Mouse (Mus musculus): ENCODE data around the gene 1700001K19Rik. TPM values are rescaled to one million over a fixed set of nuclear protein-coding genes. Genes with fewer than 3 reads are reported as not detected.
"Not testable (repeated sequence)": the region's sequence is repeated elsewhere in the genome, so short reads cannot be mapped to it uniquely, and the experiment has no call there.

The 1700001K19Rik gene
- polyA plus RNA-seq, 1 experiment from 2014 or later: not detected

DNA sequence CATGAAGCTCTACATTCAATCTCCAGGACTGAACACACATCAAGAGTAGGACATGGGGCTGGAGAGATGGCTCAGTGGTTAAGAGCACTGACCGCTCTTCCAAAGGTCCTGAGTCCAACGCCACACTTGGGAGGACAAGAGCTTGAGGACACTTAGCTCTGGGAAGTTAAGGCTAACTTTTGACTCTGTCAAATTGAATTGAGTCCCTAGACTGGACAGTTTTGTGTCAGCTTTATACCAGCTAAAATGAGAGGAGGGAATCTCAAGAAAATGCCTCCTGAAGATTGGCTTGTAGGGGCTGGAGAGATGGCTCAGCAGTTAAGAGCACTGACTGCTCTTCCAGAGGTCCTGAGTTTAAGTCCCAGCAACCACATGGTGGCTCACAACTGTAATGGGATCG is 6.5 kb upstream of the 1700001K19Rik start:
- not testable (repeated sequence) for ATAC-seq (ENCODE audit: low read depth); H3K4me1 ChIP-seq (ENCODE audit: control insufficient read depth, low read depth, low read length); H3K9me3 ChIP-seq (replicated peaks; ENCODE audit: control insufficient read depth, low read length); H3K4me3 ChIP-seq (ENCODE audit: low read depth, low read length); H3K27me3 ChIP-seq (ENCODE audit: control insufficient read depth, insufficient read depth, low read depth, low read length); H3K27ac ChIP-seq (ENCODE audit: low read length); H3K4me2 ChIP-seq (ENCODE audit: low read depth, low read length); H3K9ac ChIP-seq (ENCODE audit: low read depth, low read length)
- WGBS (ENCODE audit: insufficient replicate concordance): 77% methylated on average over 3 of the region's 3 CpGs
- H3K36me3 ChIP-seq (ENCODE audit: control insufficient read depth, insufficient read depth): peaks cover 36% of the 10 kb centered on the region

DNA sequence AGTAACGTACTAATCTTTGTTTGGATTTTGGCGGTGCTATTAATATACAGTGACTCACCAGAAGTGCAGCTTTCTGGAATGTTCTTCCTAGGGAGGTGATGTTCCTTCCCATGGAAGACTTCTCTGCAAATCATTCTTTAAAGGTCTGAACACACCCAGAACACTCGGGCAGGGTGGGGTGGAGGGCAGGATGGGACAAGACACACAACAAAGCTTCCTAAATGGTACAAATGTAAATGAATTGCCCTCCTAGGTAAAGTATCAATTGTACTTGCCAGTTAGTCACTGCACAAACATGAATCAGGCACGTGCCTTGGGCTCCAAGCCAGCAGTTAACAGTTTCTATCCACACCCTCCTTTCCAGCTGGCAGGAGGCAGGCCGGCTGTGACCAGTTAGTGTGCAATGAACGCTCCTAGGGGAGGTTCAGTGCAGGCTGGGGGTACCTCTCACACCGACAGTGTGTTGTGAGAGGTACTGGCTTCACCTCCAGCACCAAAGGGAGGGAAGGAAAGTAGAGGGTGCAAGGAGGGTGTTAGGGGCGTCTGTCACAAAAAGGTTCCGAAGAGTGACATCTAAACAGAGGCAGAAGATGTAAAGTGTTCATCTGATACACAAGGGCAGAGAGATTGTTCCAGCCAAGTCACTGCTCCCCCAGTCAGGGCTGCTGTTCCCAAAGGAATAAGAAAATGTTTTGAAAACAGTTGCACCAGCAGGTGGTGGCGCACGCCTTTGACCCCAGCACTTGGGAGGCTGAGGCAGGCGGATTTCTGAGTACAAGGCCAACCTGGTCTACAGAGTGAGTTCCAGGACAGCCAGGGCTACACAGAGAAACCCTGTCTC is 5.7 kb upstream of the 1700001K19Rik start:
- no peak for ATAC-seq (ENCODE audit: low read depth)
- no peak overlapping the region for H3K4me3 ChIP-seq (ENCODE audit: low read depth, low read length)
- 69% methylated on average over 12 of the region's 12 CpGs for WGBS (ENCODE audit: insufficient replicate concordance)
- peaks cover 31% of the 10 kb centered on the region for H3K36me3 ChIP-seq (ENCODE audit: control insufficient read depth, insufficient read depth)
- H3K4me2 ChIP-seq (ENCODE audit: low read depth, low read length): no peak overlapping the region
- no peaks in the 10 kb centered on the region for H3K9me3 ChIP-seq (replicated peaks; ENCODE audit: control insufficient read depth, low read length)
- no peaks in the 10 kb centered on the region for H3K27me3 ChIP-seq (ENCODE audit: control insufficient read depth, insufficient read depth, low read depth, low read length)
- no peaks in the 10 kb centered on the region for H3K4me1 ChIP-seq (ENCODE audit: control insufficient read depth, low read depth, low read length)
- H3K27ac ChIP-seq (ENCODE audit: low read length): no peak overlapping the region
- H3K9ac ChIP-seq (ENCODE audit: low read depth, low read length): no peak overlapping the region

DNA sequence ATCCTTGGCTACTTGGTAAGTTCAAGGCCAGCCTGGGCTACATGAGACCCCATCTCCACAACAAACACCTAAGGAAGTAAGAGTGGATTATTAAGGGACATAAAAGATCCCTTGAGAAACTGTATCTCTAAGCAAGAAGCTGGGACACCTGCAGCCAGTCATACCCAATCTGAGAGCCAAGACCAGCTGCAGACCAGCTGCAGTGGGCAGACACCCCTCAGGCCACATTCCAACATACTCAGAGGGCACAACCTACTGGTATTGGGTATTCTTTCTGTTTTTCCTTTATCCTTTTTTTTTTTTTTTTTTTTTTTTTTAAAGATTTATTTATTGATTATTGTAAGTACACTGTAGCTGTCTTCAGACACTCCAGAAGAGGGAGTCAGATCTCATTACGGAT is 1.2 kb upstream of the 1700001K19Rik start:
- no peak overlapping the region for H3K27ac ChIP-seq (ENCODE audit: low read length)
- H3K36me3 ChIP-seq (ENCODE audit: control insufficient read depth, insufficient read depth): no peaks in the 10 kb centered on the region; the same call in 1 of the 2 replicates
- WGBS (ENCODE audit: insufficient replicate concordance): no CpG with 5 or more reads among the region's 1 CpGs
- H3K9me3 ChIP-seq (replicated peaks; ENCODE audit: control insufficient read depth, low read length): no peaks in the 10 kb centered on the region
- no peaks in the 10 kb centered on the region for H3K4me1 ChIP-seq (ENCODE audit: control insufficient read depth, low read depth, low read length)
- H3K27me3 ChIP-seq (ENCODE audit: control insufficient read depth, insufficient read depth, low read depth, low read length): no peaks in the 10 kb centered on the region
- no peak overlapping the region for H3K9ac ChIP-seq (ENCODE audit: low read depth, low read length)
- no peak for ATAC-seq (ENCODE audit: low read depth)
- no peak overlapping the region for H3K4me2 ChIP-seq (ENCODE audit: low read depth, low read length)
- H3K4me3 ChIP-seq (ENCODE audit: low read depth, low read length): no peak overlapping the region

DNA sequence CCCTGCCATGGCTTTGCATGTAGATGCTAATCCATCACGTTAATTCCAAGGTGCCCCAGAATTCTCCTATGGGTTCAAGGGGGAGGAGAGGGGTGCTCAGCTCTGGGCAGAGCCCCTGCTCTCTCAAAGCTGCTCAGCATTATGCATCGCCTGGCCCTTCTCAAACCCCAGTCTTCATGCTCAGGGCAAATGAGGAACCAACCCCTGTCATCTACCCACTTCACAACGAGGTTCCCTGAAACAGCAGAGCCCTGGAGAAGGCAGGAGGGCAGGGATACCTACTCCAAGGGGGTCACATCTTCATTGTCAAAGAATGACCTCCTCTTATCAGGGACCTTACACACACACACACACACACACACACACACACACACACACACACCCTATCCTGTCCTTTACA is 541 bp downstream of the 1700001K19Rik start:
- no peak for ATAC-seq (ENCODE audit: low read depth)
- 46% methylated on average over 3 of the region's 3 CpGs for WGBS (ENCODE audit: insufficient replicate concordance)
- Histone ChIP-seq H3K9ac (ENCODE audit: low read depth, low read length) (no peak overlapping the region), H3K4me2 (ENCODE audit: low read depth, low read length) (no peak overlapping the region), H3K4me3 (ENCODE audit: low read depth, low read length) (no peak overlapping the region), H3K9me3 (replicated peaks; ENCODE audit: control insufficient read depth, low read length) (no peaks in the 10 kb centered on the region), H3K27ac (ENCODE audit: low read length) (no peak overlapping the region), H3K4me1 (ENCODE audit: control insufficient read depth, low read depth, low read length) (no peaks in the 10 kb centered on the region), H3K36me3 (ENCODE audit: control insufficient read depth, insufficient read depth) (no peaks in the 10 kb centered on the region; the same call in 1 of the 2 replicates), H3K27me3 (ENCODE audit: control insufficient read depth, insufficient read depth, low read depth, low read length) (no peaks in the 10 kb centered on the region)

DNA sequence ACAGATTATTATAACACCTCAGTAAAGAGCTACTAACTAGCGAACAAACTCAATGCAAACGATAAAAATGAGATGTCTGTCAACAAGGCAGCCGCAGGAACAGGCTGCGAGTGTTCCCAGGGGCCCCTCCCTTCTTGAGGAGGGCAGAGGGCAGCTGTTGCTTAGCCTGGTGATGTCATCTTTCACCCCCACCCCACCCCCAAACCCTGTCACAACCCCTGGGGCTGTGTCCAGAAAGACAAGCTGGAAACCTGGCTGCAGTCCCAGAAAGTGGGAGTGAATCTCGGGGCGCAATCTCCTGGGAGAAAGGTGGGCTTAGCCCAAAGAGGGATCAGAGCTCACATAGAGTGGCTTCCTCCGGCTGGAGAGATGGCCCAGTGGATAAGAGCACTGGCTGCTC is 1.2 kb downstream of the 1700001K19Rik start:
- Histone ChIP-seq H3K9ac (ENCODE audit: low read depth, low read length) (no peak overlapping the region), H3K27me3 (ENCODE audit: control insufficient read depth, insufficient read depth, low read depth, low read length) (no peaks in the 10 kb centered on the region), H3K27ac (ENCODE audit: low read length) (no peak overlapping the region), H3K4me1 (ENCODE audit: control insufficient read depth, low read depth, low read length) (no peaks in the 10 kb centered on the region), H3K4me2 (ENCODE audit: low read depth, low read length) (no peak overlapping the region), H3K4me3 (ENCODE audit: low read depth, low read length) (no peak overlapping the region), H3K9me3 (replicated peaks; ENCODE audit: control insufficient read depth, low read length) (no peaks in the 10 kb centered on the region), H3K36me3 (ENCODE audit: control insufficient read depth, insufficient read depth) (no peaks in the 10 kb centered on the region)
- no peak for ATAC-seq (ENCODE audit: low read depth)
- whole genome bisulfite sequencing (ENCODE audit: insufficient replicate concordance): 53% methylated on average over 7 of the region's 7 CpGs

DNA sequence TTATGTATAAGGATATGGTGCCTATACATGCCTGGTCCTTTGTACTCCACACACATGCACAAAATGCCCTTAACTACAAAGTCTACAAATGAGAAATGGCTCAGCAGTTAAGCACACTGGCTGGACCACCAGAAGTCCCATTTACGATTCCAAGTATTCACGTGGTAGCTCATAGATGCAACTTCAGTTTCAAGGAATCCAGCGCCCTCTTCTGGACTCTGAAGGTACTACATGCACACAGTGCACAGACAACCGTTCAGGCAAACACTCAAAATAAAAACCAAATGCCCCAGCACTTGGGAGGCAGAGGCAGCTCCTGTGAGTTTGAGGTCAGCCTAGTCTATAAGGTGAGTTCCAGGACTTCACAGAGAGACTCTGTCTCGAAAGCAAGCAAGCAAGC is 8.2 kb downstream of the 1700001K19Rik start:
- Histone ChIP-seq H3K9ac (ENCODE audit: low read depth, low read length) (no peak overlapping the region), H3K27ac (ENCODE audit: low read length) (no peak overlapping the region), H3K4me2 (ENCODE audit: low read depth, low read length) (no peak overlapping the region), H3K4me1 (ENCODE audit: control insufficient read depth, low read depth, low read length) (no peaks in the 10 kb centered on the region), H3K27me3 (ENCODE audit: control insufficient read depth, insufficient read depth, low read depth, low read length) (no peaks in the 10 kb centered on the region), H3K4me3 (ENCODE audit: low read depth, low read length) (no peak overlapping the region), H3K9me3 (replicated peaks; ENCODE audit: control insufficient read depth, low read length) (no peaks in the 10 kb centered on the region), H3K36me3 (ENCODE audit: control insufficient read depth, insufficient read depth) (no peaks in the 10 kb centered on the region)
- ATAC-seq (ENCODE audit: low read depth): no peak
- 31% methylated on average over 5 of the region's 5 CpGs for WGBS (ENCODE audit: insufficient replicate concordance)

DNA sequence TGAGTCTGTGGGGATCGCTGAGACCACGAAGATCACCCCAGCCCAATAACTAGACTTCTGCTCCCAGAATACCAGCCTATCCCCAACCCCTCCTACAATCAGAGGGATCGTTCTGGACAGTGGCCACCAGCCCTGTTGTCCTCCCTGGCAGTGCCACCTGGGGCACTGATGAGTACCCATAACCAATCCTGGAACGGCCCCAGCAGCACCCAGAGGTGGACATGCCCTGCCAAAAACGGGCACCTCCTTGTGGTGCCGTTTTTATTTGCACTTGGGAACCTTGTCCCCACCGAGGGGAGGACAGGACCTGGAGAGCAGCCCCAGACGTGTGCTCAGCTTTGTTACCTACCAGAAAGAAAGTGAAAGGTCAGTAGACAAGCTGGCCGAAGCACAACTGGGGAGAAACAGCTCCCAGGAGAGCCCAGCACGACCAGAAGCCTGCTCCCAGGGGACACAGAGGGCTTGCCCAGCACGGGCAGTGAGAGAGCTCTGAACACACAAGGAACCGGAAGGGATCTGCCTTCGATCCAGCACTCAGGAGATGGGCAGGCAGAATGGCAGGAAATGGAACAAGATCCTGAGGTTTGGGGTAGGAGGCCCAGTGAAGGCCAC is 14.8 kb downstream of the 1700001K19Rik start:
- Histone ChIP-seq H3K27ac (ENCODE audit: low read length) (no peak overlapping the region), H3K4me3 (ENCODE audit: low read depth, low read length) (no peak overlapping the region), H3K9me3 (replicated peaks; ENCODE audit: control insufficient read depth, low read length) (no peaks in the 10 kb centered on the region), H3K4me1 (ENCODE audit: control insufficient read depth, low read depth, low read length) (no peaks in the 10 kb centered on the region), H3K27me3 (ENCODE audit: control insufficient read depth, insufficient read depth, low read depth, low read length) (no peaks in the 10 kb centered on the region), H3K36me3 (ENCODE audit: control insufficient read depth, insufficient read depth) (peaks cover 40% of the 10 kb centered on the region), H3K9ac (ENCODE audit: low read depth, low read length) (no peak overlapping the region), H3K4me2 (ENCODE audit: low read depth, low read length) (no peak overlapping the region)
- 79% methylated on average over 13 of the region's 13 CpGs for WGBS (ENCODE audit: insufficient replicate concordance)
- no peak for ATAC-seq (ENCODE audit: low read depth)

DNA sequence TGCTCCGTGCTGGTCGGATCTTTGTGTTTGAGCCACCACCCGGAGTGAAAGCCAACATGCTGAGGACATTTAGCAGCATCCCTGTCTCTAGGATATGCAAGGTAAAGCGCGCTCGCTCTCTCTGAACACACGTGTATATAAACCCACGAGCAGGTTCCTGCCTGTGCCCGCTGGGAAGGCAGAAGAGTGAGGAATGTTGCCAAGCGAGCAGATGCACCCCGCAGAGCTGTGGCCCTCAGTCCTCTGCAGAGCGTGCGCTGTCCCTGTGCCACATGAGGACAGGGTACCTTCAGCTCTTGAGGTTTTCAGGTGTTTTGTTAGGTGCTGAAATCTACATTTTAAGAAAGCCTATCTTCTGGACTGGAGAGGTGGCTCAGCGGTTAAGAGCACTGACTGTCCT is 20.7 kb downstream of the 1700001K19Rik start:
- no peak overlapping the region for H3K4me2 ChIP-seq (ENCODE audit: low read depth, low read length)
- 84% methylated on average over 14 of the region's 14 CpGs for WGBS (ENCODE audit: insufficient replicate concordance)

DNA sequence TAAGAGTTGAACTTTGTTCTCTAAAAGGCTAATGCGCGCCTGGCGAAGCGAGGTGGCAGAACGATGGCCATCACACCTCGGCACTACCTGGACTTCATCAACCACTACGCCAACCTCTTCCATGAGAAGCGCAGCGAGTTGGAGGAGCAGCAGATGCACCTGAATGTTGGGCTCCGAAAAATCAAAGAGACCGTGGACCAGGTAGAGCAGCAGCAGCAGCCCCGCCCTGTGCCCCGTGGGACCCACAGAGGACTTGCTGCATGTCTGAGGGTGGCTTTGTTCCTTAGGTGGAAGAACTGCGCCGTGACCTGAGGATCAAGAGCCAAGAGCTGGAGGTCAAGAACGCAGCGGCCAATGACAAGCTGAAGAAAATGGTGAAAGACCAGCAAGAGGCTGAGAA is 31.0 kb downstream of the 1700001K19Rik start:
- H3K4me1 ChIP-seq (ENCODE audit: control insufficient read depth, low read depth, low read length): no peaks in the 10 kb centered on the region
- no peak overlapping the region for H3K4me3 ChIP-seq (ENCODE audit: low read depth, low read length)
- no peak for ATAC-seq (ENCODE audit: low read depth)
- H3K4me2 ChIP-seq (ENCODE audit: low read depth, low read length): no peak overlapping the region
- H3K27me3 ChIP-seq (ENCODE audit: control insufficient read depth, insufficient read depth, low read depth, low read length): no peaks in the 10 kb centered on the region
- peaks cover 71% of the 10 kb centered on the region for H3K36me3 ChIP-seq (ENCODE audit: control insufficient read depth, insufficient read depth)
- WGBS (ENCODE audit: insufficient replicate concordance): 95% methylated on average over 17 of the region's 17 CpGs
- H3K9me3 ChIP-seq (replicated peaks; ENCODE audit: control insufficient read depth, low read length): no peaks in the 10 kb centered on the region
- H3K27ac ChIP-seq (ENCODE audit: low read length): no peak overlapping the region
- no peak overlapping the region for H3K9ac ChIP-seq (ENCODE audit: low read depth, low read length)

More for the DNA sequence above, 20.7 kb downstream of the 1700001K19Rik start:
- ATAC-seq (ENCODE audit: low read depth): no peak
- H3K36me3 ChIP-seq (ENCODE audit: control insufficient read depth, insufficient read depth): peaks cover 72% of the 10 kb centered on the region
- no peaks in the 10 kb centered on the region for H3K27me3 ChIP-seq (ENCODE audit: control insufficient read depth, insufficient read depth, low read depth, low read length)
- no peaks in the 10 kb centered on the region for H3K9me3 ChIP-seq (replicated peaks; ENCODE audit: control insufficient read depth, low read length)
- no peak overlapping the region for H3K9ac ChIP-seq (ENCODE audit: low read depth, low read length)
- H3K4me1 ChIP-seq (ENCODE audit: control insufficient read depth, low read depth, low read length): no peaks in the 10 kb centered on the region
- no peak overlapping the region for H3K27ac ChIP-seq (ENCODE audit: low read length)
- no peak overlapping the region for H3K4me3 ChIP-seq (ENCODE audit: low read depth, low read length)

Data from liver, embryonic 16.5 days (tissue).